Mouse (Mus musculus) bone marrow macrophage, adult 2 months (primary cell): ENCODE data around the gene Uts2.

Experiments
- CTCF ChIP-seq: IDR thresholded peaks from 2 replicates; pipeline ENCODE4 v1.5.1; 2012; ENCODE audit warnings: low read depth, mild to moderate bottlenecking, low read length, moderate library complexity
- POLR2A ChIP-seq: IDR thresholded peaks from 2 replicates; pipeline ENCODE4 v1.6.1; 2012; ENCODE audit warnings: mild to moderate bottlenecking, low read depth, low read length, borderline replicate concordance

- TF ChIP-seq CTCF (no peak), POLR2A (no peak)
Observed at GRCm38 (mm10) chr4:151044037-151044943, 47.4 kb downstream of the Uts2 start, which contains the start of gene Per3.
